ENCODE assay signal across 8 mouse cellular contexts in the genomic region with DNA sequence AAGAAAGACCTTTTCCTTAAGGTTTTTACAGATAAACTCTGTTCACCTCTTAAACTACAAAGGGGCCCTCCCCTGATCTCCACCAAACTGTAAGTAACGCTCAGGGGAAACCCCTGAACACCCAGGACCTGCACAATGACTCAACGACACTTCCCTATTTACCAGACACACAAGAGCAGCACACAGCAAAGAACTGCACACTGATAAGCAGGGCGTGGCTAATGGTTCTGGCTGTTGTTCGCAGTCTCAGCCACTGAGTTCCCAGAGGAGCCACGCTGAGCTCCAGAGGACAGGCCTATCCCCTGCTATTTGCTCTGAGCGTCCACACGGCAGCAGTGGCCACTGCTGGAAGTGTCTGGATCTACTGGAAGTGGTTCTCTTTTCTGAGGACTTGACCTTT.
DNase-seq lines count a peak whose midpoint lies in the region; ATAC-seq and TF ChIP-seq lines count a peak whose summit lies in the region.

No protein-coding gene starts in this region.

- peak; percentile 61 for DNase-seq in cerebellum, adult 2 months
- no peak for DNase-seq in cerebellum, adult 11 months
- DNase-seq in adrenal gland, postnatal 25 days = peak; percentile 59
- peak; percentile 47 for DNase-seq in gastrocnemius, adult 18-20 months (ENCODE audit: low spot score)
- peak; percentile 68 for DNase-seq in lung, postnatal 10 days
- peak; percentile 73 for DNase-seq in retina, embryonic 14.5 days (ENCODE audit: low spot score)
- DNase-seq in layer of hippocampus, adult 9-11 months = no peak

- H3K27ac ChIP-seq in cerebellum, adult 2 months (ENCODE audit: insufficient read depth, low read length) = peak overlapping the region; percentile 42
- no peak overlapping the region for H3K27ac ChIP-seq in hindbrain, embryonic 16.5 days (ENCODE audit: low read depth, low read length)

- no peak overlapping the region for H3K4me3 ChIP-seq in cerebellum, adult 2 months (replicated peaks; ENCODE audit: insufficient read depth, low read depth, low read length)
- no peak overlapping the region for H3K4me3 ChIP-seq in hindbrain, embryonic 16.5 days (ENCODE audit: low read length)

- 14% methylated on average over 7 of the region's 7 CpGs for WGBS in cerebellum, adult 2 months
- 18% methylated on average over 7 of the region's 7 CpGs for WGBS in hindbrain, embryonic 16.5 days

- H3K4me2 ChIP-seq in hindbrain, embryonic 16.5 days (ENCODE audit: low read length) = no peak overlapping the region

- no peak for TF ChIP-seq POLR2A in cerebellum, adult 2 months (IDR thresholded peaks at IDR 0.05; ENCODE audit: borderline replicate concordance, insufficient read depth, low read length)

- no peaks in the 10 kb centered on the region for H3K36me3 ChIP-seq in hindbrain, embryonic 16.5 days (ENCODE audit: control insufficient read depth, insufficient read depth, low read length)

- 0 out of 2 replicates have a peak, but pooled peaks have one; percentile 2 for TF ChIP-seq CTCF in cerebellum, adult 2 months (IDR thresholded peaks at IDR 0.05; ENCODE audit: borderline replicate concordance, insufficient read depth, low read depth, low read length)

- H3K9me3 ChIP-seq in hindbrain, embryonic 16.5 days (ENCODE audit: control insufficient read depth, low read length) = no peaks in the 10 kb centered on the region

- peaks cover 34% of the 10 kb centered on the region for H3K4me1 ChIP-seq in cerebellum, adult 2 months (ENCODE audit: control insufficient read depth, insufficient read depth, low read length)
- H3K4me1 ChIP-seq in hindbrain, embryonic 16.5 days (ENCODE audit: control insufficient read depth, insufficient read depth, low read depth, low read length) = peaks cover 3% of the 10 kb centered on the region

- H3K9ac ChIP-seq in hindbrain, embryonic 16.5 days (ENCODE audit: low read depth, low read length) = no peak overlapping the region

- no peaks in the 10 kb centered on the region for H3K27me3 ChIP-seq in cerebellum, adult 2 months (ENCODE audit: control insufficient read depth, insufficient read depth, low read length)
- no peaks in the 10 kb centered on the region for H3K27me3 ChIP-seq in hindbrain, embryonic 16.5 days (replicated peaks; ENCODE audit: control insufficient read depth, insufficient read depth, low read length)

- peak; percentile 58 for ATAC-seq in hindbrain, embryonic 16.5 days

Comparison
In these comparisons a context has a peak if more than half of its experiments do, and no peak if none do; other contexts are left out.
1. DNase-seq: peak in cerebellum, adult 2 months (2 of 2), adrenal gland, postnatal 25 days (single experiment), gastrocnemius, adult 18-20 months (single experiment), lung, postnatal 10 days (single experiment) and retina, embryonic 14.5 days (single experiment); none in cerebellum, adult 11 months (single experiment) and layer of hippocampus, adult 9-11 months (single experiment).